Mouse (Mus musculus) erythroid progenitor cell, adult 5-6 weeks (primary cell): ENCODE measurements around the gene Capza2. TPM values are rescaled to one million over a fixed set of nuclear protein-coding genes. Genes with fewer than 3 reads are reported as not detected.

Source experiments
- ATAC-seq: replicated peaks from 2 replicates; pipeline ENCODE4 v1.8.0; 2016; ENCODE audit warnings: moderate number of reproducible peaks, mild to moderate bottlenecking, moderate TSS enrichment, inconsistent platforms; ENCODE audit not compliant: poor library complexity, low FRiP score, severe bottlenecking
- total RNA-seq, 2 experiments: library from RNA; stranded (forward) in 1 of 2; stranded (reverse) in 1 of 2; fragments of 150-400 nt in 1 of 2; fragments of 186-747, 209-891 nt in 1 of 2; gene quantifications; 2 replicates each; pipeline versions ENCODE4 v1.2.3 to v1.2.4; 2015 to 2017; ENCODE audit warnings: low replicate concordance in 2 of 2

Capza2 gene
- total RNA-seq, 2 experiments from 2014 or later = 72.8 to 76.3 TPM

DNA sequence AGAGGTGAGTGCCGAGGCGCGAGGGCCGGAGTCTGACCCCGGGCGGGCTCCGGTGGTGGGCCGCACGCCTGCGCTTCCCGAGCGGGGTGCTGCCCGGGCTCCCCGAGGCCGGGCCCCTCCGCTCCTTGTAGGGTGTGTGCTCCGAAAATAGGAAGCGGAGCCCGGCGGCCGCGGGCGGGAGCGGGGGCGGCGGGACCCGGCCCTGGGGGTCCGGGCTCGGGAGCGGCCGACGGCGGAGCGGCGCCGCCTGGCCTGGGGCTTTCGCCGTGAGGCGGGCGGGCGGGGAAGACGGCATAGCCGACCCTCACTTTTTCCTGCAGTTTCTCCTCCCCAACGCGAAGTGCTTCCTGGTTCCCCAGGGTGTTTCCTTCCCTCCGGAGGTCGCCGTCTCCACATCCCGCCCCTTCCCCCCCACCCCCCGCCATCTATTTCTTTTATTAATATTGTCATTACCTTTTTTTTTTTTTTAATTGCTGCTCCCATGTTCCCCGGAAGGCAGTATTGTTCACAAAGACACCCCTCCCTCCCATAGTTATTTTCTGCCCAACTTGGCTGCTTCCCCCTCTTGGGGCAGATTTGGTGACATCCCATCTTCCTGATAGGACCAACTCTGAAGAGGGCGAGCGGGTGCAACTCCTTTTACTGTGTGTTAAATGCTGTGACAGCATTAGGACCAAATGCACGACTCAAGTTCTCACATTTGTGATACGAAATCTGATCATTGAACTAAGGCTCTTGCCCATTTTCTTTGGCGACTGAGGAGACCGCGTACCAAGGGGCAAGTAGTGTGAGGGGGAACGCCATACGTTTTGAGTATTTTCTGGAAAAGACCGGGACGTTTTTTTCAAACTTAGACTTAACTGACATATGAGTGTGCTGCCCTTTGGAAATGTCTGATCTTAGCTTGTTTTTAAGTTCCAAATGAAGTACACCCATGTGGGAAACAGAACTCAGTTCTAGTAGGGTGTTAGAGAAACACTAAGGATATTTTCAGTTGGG is 1.5 kb downstream of the Capza2 start:
- 0 out of 2 replicates have a peak, but pooled peaks have one; percentile 16 for ATAC-seq

- no peak for ATAC-seq
These were observed 4.0 kb downstream of the Capza2 start for GRCm38 (mm10) chr6:17640031-17640430.

DNA sequence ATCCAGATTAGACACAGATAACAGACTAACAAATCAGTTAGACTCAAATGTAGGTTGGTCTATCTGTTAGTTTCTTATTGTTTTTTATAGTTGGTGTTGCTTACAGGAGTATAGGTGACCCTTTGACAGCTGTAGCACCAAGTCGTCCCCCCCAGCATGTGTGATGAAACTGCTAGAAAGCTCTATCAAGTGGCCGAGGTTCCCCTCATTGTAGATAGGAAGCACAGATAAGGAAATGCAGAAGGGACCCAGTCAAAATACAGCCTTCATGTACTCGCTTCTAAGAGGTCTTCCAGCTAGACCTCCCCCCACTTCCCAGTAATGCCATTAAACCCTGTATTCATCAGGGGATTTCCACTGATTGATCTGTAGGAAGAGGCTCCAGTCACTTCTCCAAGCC is 6.7 kb downstream of the Capza2 start:
- no peak for ATAC-seq

- no peak for ATAC-seq
These were observed 10.1 kb downstream of the Capza2 start for GRCm38 (mm10) chr6:17646107-17646506.

- no peak for ATAC-seq
These were observed 16.1 kb downstream of the Capza2 start for GRCm38 (mm10) chr6:17652132-17652531.

- ATAC-seq = no peak
These were observed 19.0 kb downstream of the Capza2 start for GRCm38 (mm10) chr6:17655080-17655479.

- no peak for ATAC-seq
These were observed 21.3 kb downstream of the Capza2 start for GRCm38 (mm10) chr6:17657308-17657707.

DNA sequence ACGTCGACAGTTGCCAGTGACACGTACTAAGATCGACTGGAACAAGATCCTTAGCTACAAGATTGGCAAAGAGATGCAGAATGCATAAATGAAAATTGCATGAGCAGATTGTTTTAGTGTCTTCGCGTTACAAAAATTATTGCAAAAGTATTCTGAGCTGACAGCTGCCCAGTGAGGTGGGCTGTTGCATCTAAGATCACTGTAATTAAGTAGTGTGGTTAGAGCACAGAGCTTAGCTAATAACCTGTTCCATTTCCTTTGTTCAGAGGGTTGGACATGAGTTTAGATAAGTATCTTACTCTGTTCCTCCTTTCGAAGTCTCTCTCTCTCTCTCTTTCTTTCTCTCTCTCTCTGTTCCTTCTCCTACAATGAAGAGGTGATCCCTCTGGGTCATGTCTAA is 29.3 kb downstream of the Capza2 start:
- no peak for ATAC-seq

DNA sequence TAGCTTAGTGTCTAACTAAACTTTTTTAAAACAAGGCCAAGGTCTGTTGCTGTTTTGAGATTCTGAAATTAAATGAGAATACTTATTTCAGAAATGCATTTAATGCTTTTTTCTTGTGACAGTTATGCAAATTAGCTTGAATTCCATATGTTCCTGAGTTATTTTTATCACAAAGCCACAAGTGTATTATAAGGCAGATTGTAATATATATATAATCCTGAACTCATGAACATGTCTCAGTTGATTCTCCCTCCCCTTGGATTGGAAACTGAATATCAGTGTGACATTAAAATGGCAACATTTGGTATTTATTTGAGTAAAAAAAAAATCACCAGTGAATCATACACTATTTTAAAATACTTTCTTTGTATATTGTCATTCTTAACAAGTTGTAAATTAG is 30.0 kb downstream of the Capza2 start:
- ATAC-seq = no peak

DNA sequence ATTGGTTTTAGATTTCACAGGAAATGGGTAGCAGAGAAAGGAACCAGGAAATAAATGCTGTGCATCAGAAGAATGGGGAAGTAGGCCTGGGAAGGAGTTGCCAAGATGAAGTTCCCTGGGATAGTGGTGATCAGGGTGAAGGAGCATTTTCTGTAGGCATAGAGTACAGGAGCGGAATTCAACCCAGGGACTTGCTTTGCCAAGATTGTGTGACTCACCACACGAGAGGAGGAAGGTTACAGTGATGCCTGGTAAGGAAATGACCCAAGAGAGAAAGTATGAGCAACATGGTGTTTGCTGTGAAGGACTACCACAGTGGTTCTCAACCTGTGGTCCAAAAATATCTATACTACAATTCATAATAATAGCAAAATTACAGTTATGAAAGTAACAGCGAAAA is 31.8 kb downstream of the Capza2 start:
- ATAC-seq = no peak

DNA sequence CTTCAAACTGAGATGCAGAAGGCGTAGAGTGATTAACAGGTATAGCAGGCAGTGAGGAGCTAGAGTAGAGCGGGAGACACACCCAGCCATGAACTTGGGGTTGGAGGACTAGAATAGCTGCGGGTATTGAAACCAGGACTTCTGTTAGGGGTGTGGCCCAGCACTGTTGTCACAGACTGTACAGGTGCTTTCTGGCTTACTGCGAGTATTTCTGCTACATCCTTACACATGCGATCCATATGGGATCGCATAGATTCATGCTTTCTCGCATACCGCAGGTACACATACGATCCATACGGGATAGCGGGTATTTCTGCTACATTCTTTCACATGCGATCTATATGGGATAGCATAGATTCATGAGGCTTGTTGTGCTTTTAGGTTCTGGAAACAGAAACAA is 32.3 kb downstream of the Capza2 start:
- no peak for ATAC-seq

DNA sequence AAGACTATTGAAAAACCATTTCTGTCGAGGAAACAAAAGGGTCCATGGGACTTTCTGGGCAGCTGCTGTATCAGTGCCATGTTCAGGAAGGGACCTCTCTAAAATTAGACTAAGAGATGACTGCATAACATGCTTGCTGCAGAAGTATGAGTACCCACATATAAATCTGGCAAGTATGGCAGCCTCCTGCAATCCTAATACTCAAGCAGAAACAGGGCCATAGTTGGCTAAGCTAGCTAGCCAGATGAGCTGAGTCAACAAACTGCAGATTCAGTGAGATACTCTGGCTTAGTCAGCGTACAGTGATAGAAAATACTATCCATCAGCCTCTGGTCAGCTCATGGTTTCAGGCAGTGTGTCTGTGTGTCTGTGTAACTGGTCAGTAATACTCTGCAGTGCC is 33.8 kb downstream of the Capza2 start:
- ATAC-seq = no peak

DNA sequence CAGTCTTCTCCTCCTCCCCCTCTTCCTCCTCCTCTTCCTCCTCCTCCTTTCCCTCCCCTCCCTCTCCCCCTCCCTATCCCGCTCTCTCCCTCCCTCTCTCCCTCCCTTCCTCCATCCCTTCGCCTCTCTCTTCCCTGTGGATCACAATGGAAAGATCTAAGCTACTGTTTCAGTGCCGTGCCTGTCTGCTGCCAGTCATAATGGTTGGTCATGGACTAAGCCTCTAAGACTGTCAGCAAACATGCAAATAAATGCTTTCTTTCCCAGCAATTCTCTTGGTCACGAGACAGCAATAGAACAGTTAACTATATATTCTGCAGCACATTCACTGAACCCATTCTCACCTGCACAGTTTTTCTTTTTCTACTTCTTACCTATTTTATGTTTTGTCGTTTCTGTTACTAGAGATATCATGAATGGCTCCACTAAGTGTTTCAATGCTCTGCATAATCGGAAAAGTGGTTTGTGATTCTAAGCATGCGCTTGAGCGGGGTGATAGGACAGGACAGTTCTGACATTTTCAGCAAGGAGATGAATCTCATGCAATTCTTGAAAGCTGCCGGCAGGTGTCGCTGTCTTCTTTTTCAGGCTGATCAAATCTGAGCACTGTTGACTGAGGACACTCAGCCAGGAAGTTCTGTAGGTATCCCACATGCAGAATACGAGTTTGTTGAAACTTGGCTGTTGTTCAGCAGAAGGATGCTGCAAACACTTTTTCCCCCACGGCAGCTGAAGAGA is 39.2 kb downstream of the Capza2 start:
- peak; percentile 83 for ATAC-seq

DNA sequence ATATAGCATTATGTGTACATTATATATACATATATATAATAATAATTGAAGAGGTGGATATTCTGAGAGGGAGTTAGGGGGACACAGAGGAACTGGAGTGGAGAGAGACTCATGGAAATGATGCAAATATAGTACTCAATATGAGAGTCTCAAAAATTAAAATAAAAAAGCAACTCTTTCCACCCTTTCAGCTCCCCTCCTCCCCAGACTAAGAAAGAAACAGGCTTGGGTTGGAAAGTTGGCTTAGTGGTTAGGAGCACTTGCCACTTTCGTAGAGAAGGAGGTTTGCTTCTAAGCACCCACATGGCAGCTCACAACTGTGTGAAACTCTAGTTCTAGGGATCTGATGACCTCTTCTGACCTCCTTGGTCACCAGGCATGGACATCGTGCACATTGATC is 41.0 kb downstream of the Capza2 start:
- no peak for ATAC-seq

GRCm38 (mm10) chr6:17680266-17680925 is 44.4 kb downstream of the Capza2 start:
- peak; percentile 96 for ATAC-seq

DNA sequence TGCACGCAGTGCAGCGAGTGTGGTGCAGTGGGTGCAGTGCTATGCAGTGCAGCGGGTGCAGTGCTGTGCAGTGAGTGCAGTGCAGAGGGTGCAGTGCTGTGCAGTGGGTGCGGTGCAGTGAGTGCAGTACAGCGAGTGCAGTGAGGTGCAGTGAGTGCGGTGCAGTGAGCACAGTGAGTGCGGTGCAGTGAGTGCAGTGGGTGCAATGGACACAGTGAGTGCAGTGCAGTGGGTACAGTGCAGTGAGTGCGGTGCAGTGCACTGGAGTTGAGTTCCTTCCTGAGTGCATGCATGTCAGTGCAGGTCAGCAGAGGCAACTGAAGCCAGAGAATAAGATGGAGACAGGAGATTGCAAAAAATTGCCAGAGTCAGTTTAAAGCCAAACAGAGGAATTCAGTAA is 45.8 kb downstream of the Capza2 start:
- ATAC-seq = no peak

GRCm38 (mm10) chr6:17688676-17689075 is 52.6 kb downstream of the Capza2 start:
- ATAC-seq = no peak

DNA sequence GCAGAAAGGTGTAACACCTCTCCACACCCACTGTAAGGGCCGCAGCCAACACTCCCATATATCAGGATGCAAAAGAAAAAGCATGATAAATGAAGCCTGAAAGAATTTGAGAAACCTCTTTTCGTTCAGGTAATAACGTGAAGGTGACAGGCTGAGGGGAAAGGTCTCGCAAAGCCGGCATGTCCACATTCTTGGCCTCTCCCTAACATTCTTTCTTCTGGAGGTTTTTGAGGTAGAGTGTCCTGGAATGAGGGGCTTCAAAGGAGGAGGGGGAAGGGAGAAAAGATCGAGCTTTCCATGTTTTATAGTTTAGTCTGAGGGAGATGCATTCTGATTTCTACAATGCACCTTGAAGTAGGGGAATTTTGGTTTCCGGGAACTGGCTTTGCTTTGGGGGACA is 56.6 kb downstream of the Capza2 start, which contains the start of gene St7:
Gene St7 (plus strand): TSS at position 287 of the 400 bp plus-strand sequence.
- ATAC-seq = no peak

- ATAC-seq = peak; percentile 79
These were observed 57.9 kb downstream of the Capza2 start for GRCm38 (mm10) chr6:17693726-17694549.
